Mouse (Mus musculus) MEL-GATA-1-ER (cell line): ENCODE data around the gene Mon2.

Experiments used
- DNase-seq: peaks from one replicate; pipeline ENCODE4 v3.0.0-alpha.2; 2012; ENCODE audit warnings: low read depth; ENCODE audit errors: extremely low read depth

Gene Mon2

GRCm38 (mm10) chr10:122994402-122995107 is 81.8 kb downstream of the Mon2 start:
- DNase-seq = no peak

GRCm38 (mm10) chr10:122991648-122992047 is 84.7 kb downstream of the Mon2 start:
- DNase-seq = no peak

- no peak for DNase-seq
Measured at GRCm38 (mm10) chr10:122991053-122991452, 85.3 kb downstream of the Mon2 start.

GRCm38 (mm10) chr10:122990606-122991005 is 85.7 kb downstream of the Mon2 start:
- no peak for DNase-seq

GRCm38 (mm10) chr10:122989916-122990315 is 86.4 kb downstream of the Mon2 start:
- DNase-seq = no peak

- DNase-seq = no peak
Measured at GRCm38 (mm10) chr10:122988372-122988771, 87.9 kb downstream of the Mon2 start.

GRCm38 (mm10) chr10:122987671-122988128 is 88.6 kb downstream of the Mon2 start:
- peak; percentile 71 for DNase-seq

- peak; percentile 57 for DNase-seq
Measured at GRCm38 (mm10) chr10:122986320-122987225, 89.7 kb downstream of the Mon2 start.

GRCm38 (mm10) chr10:122985515-122986319 is 90.6 kb downstream of the Mon2 start:
- DNase-seq = no peak

- no peak for DNase-seq
Measured at GRCm38 (mm10) chr10:122985252-122985514, 91.1 kb downstream of the Mon2 start.

GRCm38 (mm10) chr10:122984531-122985251 is 91.6 kb downstream of the Mon2 start:
- DNase-seq = no peak

GRCm38 (mm10) chr10:122983579-122984530 is 92.5 kb downstream of the Mon2 start:
- DNase-seq = no peak

GRCm38 (mm10) chr10:122982909-122983578 is 93.3 kb downstream of the Mon2 start:
- DNase-seq = no peak

- no peak for DNase-seq
Measured at GRCm38 (mm10) chr10:122980123-122980522, 96.2 kb downstream of the Mon2 start.

- DNase-seq = no peak
Measured at GRCm38 (mm10) chr10:122979356-122979755, 96.9 kb downstream of the Mon2 start.

GRCm38 (mm10) chr10:122976038-122976437 is 100.3 kb downstream of the Mon2 start:
- peak; percentile 46 for DNase-seq

GRCm38 (mm10) chr10:122973241-122973640 is 103.1 kb downstream of the Mon2 start:
- DNase-seq = no peak

GRCm38 (mm10) chr10:122970188-122970587 is 106.1 kb downstream of the Mon2 start:
- no peak for DNase-seq

- no peak for DNase-seq
Measured at GRCm38 (mm10) chr10:122966421-122966820, 109.9 kb downstream of the Mon2 start.
